Mouse (Mus musculus) heart, embryonic 14.5 days (tissue): ENCODE results near the gene Nup107. TPM values are rescaled to one million over a fixed set of nuclear protein-coding genes. Genes with fewer than 3 reads are reported as not detected.

Experiments
- ATAC-seq: fragments of 200-750 bp; cut with Nextera tagmentation; 2 replicates; pipeline ENCODE4 v1.8.0; 2017; ENCODE audit warnings: low read depth, moderate TSS enrichment; ENCODE audit not compliant: insufficient number of reproducible peaks, insufficient read depth, low FRiP score
- H3K27ac ChIP-seq, 2 experiments: fragments of 200-500 bp in 1 of 2; fragments of 300-500 bp in 1 of 2; sonication (generic) in 1 of 2; replicated peaks in 1 of 2; 2 replicates each; pipeline ENCODE4 v1.5.1; 2012 to 2014; ENCODE audit warnings: low read depth in 2 of 2, low read length in 2 of 2, control low read depth in 1 of 2, mild to moderate bottlenecking in 1 of 2, mixed read lengths in 1 of 2; ENCODE audit not compliant: control insufficient read depth in 1 of 2, insufficient read depth in 1 of 2
- H3K27me3 ChIP-seq: fragments of 300-500 bp; sonication (generic); 2 replicates; pipeline ENCODE4 v1.6.1; 2014; ENCODE audit warnings: mild to moderate bottlenecking, low read length, control low read depth; ENCODE audit not compliant: control insufficient read depth, insufficient read depth
- H3K36me3 ChIP-seq: fragments of 300-500 bp; sonication (generic); 2 replicates; pipeline ENCODE4 v1.6.1; 2014; ENCODE audit warnings: mild to moderate bottlenecking, control low read depth, low read length, mixed read lengths; ENCODE audit not compliant: control insufficient read depth, insufficient read depth
- H3K4me1 ChIP-seq, 2 experiments: fragments of 200-500 bp in 1 of 2; fragments of 300-500 bp in 1 of 2; sonication (generic) in 1 of 2; 2 replicates each; pipeline ENCODE4 v1.6.1; 2012 to 2014; ENCODE audit warnings: low read length in 2 of 2, control low read depth in 1 of 2, mixed read lengths in 1 of 2; ENCODE audit not compliant: control insufficient read depth in 2 of 2, insufficient read depth in 2 of 2
- H3K4me2 ChIP-seq: fragments of 300-500 bp; sonication (generic); 2 replicates; pipeline ENCODE4 v1.6.1; 2014; ENCODE audit warnings: mild to moderate bottlenecking, low read length
- H3K4me3 ChIP-seq, 2 experiments: fragments of 200-500 bp in 1 of 2; fragments of 300-500 bp in 1 of 2; sonication (generic) in 1 of 2; 2 replicates each; pipeline ENCODE4 v1.5.1; 2012 to 2014; ENCODE audit warnings: low read length in 2 of 2, mild to moderate bottlenecking in 2 of 2, control low read depth in 1 of 2, low read depth in 1 of 2, moderate library complexity in 1 of 2; ENCODE audit not compliant: control insufficient read depth in 1 of 2, insufficient read depth in 1 of 2
- H3K9ac ChIP-seq: fragments of 300-500 bp; sonication (generic); 2 replicates; pipeline ENCODE4 v1.6.1; 2014; ENCODE audit warnings: mild to moderate bottlenecking, low read length
- H3K9me3 ChIP-seq: fragments of 300-500 bp; sonication (generic); 2 replicates; pipeline ENCODE4 v1.6.1; 2016; ENCODE audit warnings: low read length, control low read depth; ENCODE audit not compliant: control insufficient read depth
- WGBS: fragments of 180-500 bp; shearing (Covaris S2); extraction: QIAGEN DNeasy Blood & Tissue Kit; methylation state at CpG from one replicate; pipeline ENCODE4 v1.1.7; 2014; 5-methylcytosine and 5-hydroxymethylcytosine counted together
- polyA plus RNA-seq: library from polyadenylated mRNA; unstranded; fragments of >200 nt; fragmentation: Nextera tagmentation; extraction: Ambion mirVana; gene quantifications from 2 replicates; pipeline ENCODE4 v1.2.1, GENCODE M21; 2014

Gene Nup107
- polyA plus RNA-seq, 1 experiment from 2014 or later: 41.0 TPM

- ATAC-seq: no peak
- H3K9ac ChIP-seq: no peak overlapping the region
- H3K4me3 ChIP-seq: no peak overlapping the region
- no peaks in the 10 kb centered on the region for H3K4me1 ChIP-seq
- WGBS: 87% methylated on average over 2 of the region's 2 CpGs
- no peaks in the 10 kb centered on the region for H3K9me3 ChIP-seq
- no peak overlapping the region for H3K27ac ChIP-seq
- H3K27me3 ChIP-seq: no peaks in the 10 kb centered on the region
- no peak overlapping the region for H3K4me2 ChIP-seq
- H3K36me3 ChIP-seq: peaks cover 97% of the 10 kb centered on the region
These were observed 10.4 kb downstream of the Nup107 start for GRCm38 (mm10) chr10:117782056-117782455.

DNA sequence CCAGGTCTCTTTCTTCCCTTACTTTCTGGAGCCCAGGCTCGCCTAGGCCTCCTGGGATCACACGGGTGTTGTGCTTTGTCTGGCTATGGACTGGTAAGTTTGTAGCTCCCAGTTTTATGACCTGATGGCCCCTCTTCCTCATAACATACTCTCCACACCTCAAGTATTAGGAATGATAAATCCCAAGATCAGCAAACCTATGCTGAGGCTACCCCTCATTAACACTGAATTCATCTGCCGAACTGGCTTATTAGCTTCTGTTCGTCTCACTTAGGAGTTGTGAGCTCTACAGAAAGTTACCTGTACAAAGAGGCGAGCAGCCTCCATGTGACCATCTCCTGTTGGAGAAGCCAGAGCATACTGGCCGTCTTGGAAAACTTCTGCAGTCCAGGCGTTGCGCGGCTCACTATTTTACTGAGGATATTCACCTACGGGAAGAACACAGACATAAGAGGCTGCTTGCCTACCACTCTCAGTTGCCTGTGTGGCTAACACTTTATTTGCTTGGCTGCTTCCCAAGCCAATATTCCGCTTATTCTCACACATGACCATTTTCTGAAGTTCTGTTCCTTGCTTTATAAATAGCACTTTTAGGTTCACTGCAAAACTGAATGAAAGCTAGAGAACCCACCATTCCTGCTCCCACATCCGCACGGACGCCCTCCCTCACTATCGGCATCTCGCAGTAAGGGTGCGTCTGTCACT is 11.3 kb downstream of the Nup107 start:
- 94% methylated on average over 17 of the region's 17 CpGs for WGBS
- Histone ChIP-seq H3K9me3 (no peaks in the 10 kb centered on the region), H3K4me2 (no peak overlapping the region), H3K27me3 (no peaks in the 10 kb centered on the region), H3K36me3 (peaks cover 97% of the 10 kb centered on the region), H3K4me3 (no peak overlapping the region), H3K27ac (no peak overlapping the region), H3K4me1 (no peaks in the 10 kb centered on the region), H3K9ac (no peak overlapping the region)
- no peak for ATAC-seq

- Histone ChIP-seq H3K4me3 (no peak overlapping the region), H3K27ac (no peak overlapping the region), H3K9me3 (no peaks in the 10 kb centered on the region), H3K36me3 (peaks cover 97% of the 10 kb centered on the region), H3K4me1 (no peaks in the 10 kb centered on the region), H3K9ac (no peak overlapping the region), H3K27me3 (no peaks in the 10 kb centered on the region), H3K4me2 (no peak overlapping the region)
- no peak for ATAC-seq
- WGBS: 91% methylated on average over 6 of the region's 6 CpGs
These were observed 12.1 kb downstream of the Nup107 start for GRCm38 (mm10) chr10:117780306-117780911.

- Histone ChIP-seq H3K9me3 (no peaks in the 10 kb centered on the region), H3K9ac (no peak overlapping the region), H3K27me3 (no peaks in the 10 kb centered on the region), H3K4me3 (no peak overlapping the region), H3K4me2 (no peak overlapping the region), H3K27ac (no peak overlapping the region), H3K36me3 (peaks cover 97% of the 10 kb centered on the region), H3K4me1 (no peaks in the 10 kb centered on the region)
- WGBS: 88% methylated on average over 8 of the region's 8 CpGs
- ATAC-seq: no peak
These were observed 12.8 kb downstream of the Nup107 start for GRCm38 (mm10) chr10:117779581-117780305.

GRCm38 (mm10) chr10:117778951-117779350 is 13.6 kb downstream of the Nup107 start:
- Histone ChIP-seq H3K4me3 (no peak overlapping the region), H3K9ac (no peak overlapping the region), H3K9me3 (no peaks in the 10 kb centered on the region), H3K4me1 (no peaks in the 10 kb centered on the region), H3K4me2 (no peak overlapping the region), H3K27me3 (no peaks in the 10 kb centered on the region), H3K27ac (no peak overlapping the region), H3K36me3 (peaks cover 97% of the 10 kb centered on the region)
- 68% methylated on average over 4 of the region's 4 CpGs for WGBS
- ATAC-seq: no peak

DNA sequence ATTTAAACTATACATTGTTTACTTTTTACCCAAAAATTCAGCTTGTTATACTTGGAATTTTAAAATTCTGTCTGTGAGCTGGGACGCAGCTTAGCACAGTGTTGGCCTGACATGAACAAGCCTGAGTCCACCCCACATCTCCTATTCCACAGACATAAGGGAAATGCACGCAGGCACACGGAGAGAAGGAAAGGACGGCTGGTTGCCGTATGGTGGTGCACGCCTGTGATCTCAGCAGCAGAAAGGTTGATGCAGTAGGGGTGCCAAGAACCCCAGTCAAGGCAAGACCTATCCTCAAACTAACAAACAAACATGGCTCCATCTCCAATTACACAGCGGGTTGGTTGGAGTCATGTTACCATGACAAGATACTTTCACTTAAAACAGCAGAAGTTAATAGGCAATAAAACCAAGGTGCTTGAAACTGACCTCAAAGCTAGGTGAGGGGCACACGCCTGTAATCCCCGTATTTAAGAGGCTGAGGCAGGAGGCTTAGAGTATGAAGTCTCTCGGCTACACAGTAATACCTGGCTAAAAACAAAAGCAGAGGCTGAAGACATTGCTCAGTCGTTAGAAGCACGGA is 14.1 kb downstream of the Nup107 start:
- Histone ChIP-seq H3K9ac (no peak overlapping the region), H3K36me3 (peaks cover 97% of the 10 kb centered on the region)

GRCm38 (mm10) chr10:117777501-117778327 is 14.8 kb downstream of the Nup107 start:
- no peak overlapping the region for H3K4me2 ChIP-seq
- H3K4me1 ChIP-seq: no peaks in the 10 kb centered on the region
- H3K27me3 ChIP-seq: no peaks in the 10 kb centered on the region
- no peak overlapping the region for H3K4me3 ChIP-seq
- ATAC-seq: no peak
- H3K9ac ChIP-seq: no peak overlapping the region
- 90% methylated on average over 17 of the region's 17 CpGs for WGBS
- peaks cover 97% of the 10 kb centered on the region for H3K36me3 ChIP-seq
- no peak overlapping the region for H3K27ac ChIP-seq
- H3K9me3 ChIP-seq: no peaks in the 10 kb centered on the region

More for the DNA sequence above, 14.1 kb downstream of the Nup107 start:
- WGBS: 92% methylated on average over 12 of the region's 12 CpGs
- H3K4me1 ChIP-seq: no peaks in the 10 kb centered on the region
- no peak for ATAC-seq
- no peak overlapping the region for H3K27ac ChIP-seq
- no peak overlapping the region for H3K4me3 ChIP-seq
- H3K9me3 ChIP-seq: no peaks in the 10 kb centered on the region
- H3K27me3 ChIP-seq: no peaks in the 10 kb centered on the region
- no peak overlapping the region for H3K4me2 ChIP-seq
